Mouse (Mus musculus): ENCODE data around the gene Cit. TPM values are rescaled to one million over a fixed set of nuclear protein-coding genes. Genes with fewer than 3 reads are reported as not detected.

Gene Cit
- total and polyA plus RNA-seq, 3 experiments = 21.5 to 32.9 (median 24.1) TPM

GRCm38 (mm10) chr5:116003154-116003553 lies 158.1 kb downstream of the Cit start:
- no peak overlapping the region for H3K27ac ChIP-seq (ENCODE audit: control insufficient read depth, low read depth, low read length)
- TF ChIP-seq POLR2AphosphoS2 (IDR thresholded peaks at IDR 0.05; ENCODE audit: low read length) (no peak), JUND (IDR thresholded peaks at IDR 0.05; ENCODE audit: low read depth, low read length) (no peak), NRF1 (IDR thresholded peaks at IDR 0.05; ENCODE audit: insufficient read depth, low read depth, low read length, poor library complexity, severe bottlenecking) (no peak), MAZ (IDR thresholded peaks at IDR 0.05; ENCODE audit: low read depth, low read length) (no peak), RAD21 (IDR thresholded peaks at IDR 0.05; ENCODE audit: low read depth, low read length) (no peak), MYB (IDR thresholded peaks at IDR 0.05; ENCODE audit: low read depth, low read length) (no peak), CHD2 (IDR thresholded peaks at IDR 0.05; ENCODE audit: low read length) (no peak), UBTF (IDR thresholded peaks at IDR 0.05; ENCODE audit: borderline replicate concordance, insufficient read depth, low read depth, low read length) (no peak), BHLHE40 (IDR thresholded peaks at IDR 0.05; ENCODE audit: borderline replicate concordance, low read depth, low read length) (no peak), SMC3 (IDR thresholded peaks at IDR 0.05; ENCODE audit: low read depth, low read length) (no peak), ETS1 (IDR thresholded peaks at IDR 0.05; ENCODE audit: low read depth, low read length) (no peak), GATA1 (IDR thresholded peaks at IDR 0.05; ENCODE audit: low read depth, low read length) (no peak), MXI1 (IDR thresholded peaks at IDR 0.05; ENCODE audit: low read depth, low read length) (no peak), NELFE (IDR thresholded peaks at IDR 0.05; ENCODE audit: low read depth, low read length) (no peak), POLR2AphosphoS5 (IDR thresholded peaks at IDR 0.05; ENCODE audit: borderline replicate concordance, low read depth, low read length) (no peak), TCF12 (IDR thresholded peaks at IDR 0.05; ENCODE audit: low read depth, low read length) (no peak), HCFC1 (IDR thresholded peaks at IDR 0.05; ENCODE audit: low read depth, low read length) (no peak)
- no peaks in the 10 kb centered on the region for H3K27me3 ChIP-seq (ENCODE audit: control insufficient read depth in 1 of 2, insufficient read depth in 2 of 2, low read length in 2 of 2)
- H3K79me2 ChIP-seq (ENCODE audit: control insufficient read depth, insufficient read depth, low read length, poor library complexity) = no peaks in the 10 kb centered on the region
- DNase-seq (ENCODE audit: low read depth, low spot score) = no peak
- peaks cover 3 to 12% of the 10 kb centered on the region in 2 experiments; a peak in 3 of 4 replicates for H3K4me1 ChIP-seq (ENCODE audit: control insufficient read depth in 1 of 2, insufficient read depth in 2 of 2, low read length in 2 of 2)
- no peaks in the 10 kb centered on the region for H3K9me3 ChIP-seq (replicated peaks; ENCODE audit: insufficient read depth, low read length)
- H3K36me3 ChIP-seq (ENCODE audit: control insufficient read depth in 1 of 2, insufficient read depth in 2 of 2, low read length in 2 of 2) = peaks cover 0 to 4% of the 10 kb centered on the region in 2 experiments; a peak in 3 of 4 replicates
- H3K9ac ChIP-seq (ENCODE audit: control insufficient read depth, low read depth, low read length, poor library complexity, severe bottlenecking) = no peak overlapping the region
- H3K4me3 ChIP-seq (ENCODE audit: control insufficient read depth in 1 of 2, insufficient read depth in 1 of 2, low read depth in 2 of 2, low read length in 2 of 2) = no peak overlapping the region

- no peaks in the 10 kb centered on the region for H3K79me2 ChIP-seq (ENCODE audit: control insufficient read depth, insufficient read depth, low read length, poor library complexity)
- no peak for DNase-seq (ENCODE audit: low read depth, low spot score)
- H3K4me3 ChIP-seq (ENCODE audit: control insufficient read depth in 1 of 2, insufficient read depth in 1 of 2, low read depth in 2 of 2, low read length in 2 of 2) = no peak overlapping the region
- no peaks in the 10 kb centered on the region for H3K9me3 ChIP-seq (replicated peaks; ENCODE audit: insufficient read depth, low read length)
- peaks cover 3 to 12% of the 10 kb centered on the region in 2 experiments; a peak in 3 of 4 replicates for H3K4me1 ChIP-seq (ENCODE audit: control insufficient read depth in 1 of 2, insufficient read depth in 2 of 2, low read length in 2 of 2)
- peaks cover 0 to 4% of the 10 kb centered on the region in 2 experiments; a peak in 3 of 4 replicates for H3K36me3 ChIP-seq (ENCODE audit: control insufficient read depth in 1 of 2, insufficient read depth in 2 of 2, low read length in 2 of 2)
- H3K9ac ChIP-seq (ENCODE audit: control insufficient read depth, low read depth, low read length, poor library complexity, severe bottlenecking) = no peak overlapping the region
- H3K27me3 ChIP-seq (ENCODE audit: control insufficient read depth in 1 of 2, insufficient read depth in 2 of 2, low read length in 2 of 2) = no peaks in the 10 kb centered on the region
- H3K27ac ChIP-seq (ENCODE audit: control insufficient read depth, low read depth, low read length) = no peak overlapping the region
- TF ChIP-seq TBP (IDR thresholded peaks at IDR 0.05; ENCODE audit: low read depth, low read length) (no peak), GATA1 (IDR thresholded peaks at IDR 0.05; ENCODE audit: low read depth, low read length) (no peak), ELF1 (IDR thresholded peaks at IDR 0.05; ENCODE audit: low read depth, low read length) (no peak), POLR2AphosphoS5 (IDR thresholded peaks at IDR 0.05; ENCODE audit: borderline replicate concordance, low read depth, low read length) (no peak), MAX (IDR thresholded peaks at IDR 0.05; ENCODE audit: low read length) (no peak), MXI1 (IDR thresholded peaks at IDR 0.05; ENCODE audit: low read depth, low read length) (no peak), E2F4 (IDR thresholded peaks at IDR 0.05; ENCODE audit: borderline replicate concordance, low read depth, low read length) (no peak), POLR2A (IDR thresholded peaks at IDR 0.05; ENCODE audit: control insufficient read depth in 1 of 2, insufficient read depth in 1 of 2, low read depth in 1 of 2, low read length in 2 of 2, poor library complexity in 1 of 2) (no peak), POLR2AphosphoS2 (IDR thresholded peaks at IDR 0.05; ENCODE audit: low read length) (no peak), ETS1 (IDR thresholded peaks at IDR 0.05; ENCODE audit: low read depth, low read length) (no peak), TCF12 (IDR thresholded peaks at IDR 0.05; ENCODE audit: low read depth, low read length) (no peak), MEF2A (IDR thresholded peaks at IDR 0.05; ENCODE audit: extremely low read depth, insufficient replicate concordance, low read depth, low read length, poor library complexity, severe bottlenecking) (no peak), SIN3A (IDR thresholded peaks at IDR 0.05; ENCODE audit: low read length) (no peak), MAFK (IDR thresholded peaks at IDR 0.05; ENCODE audit: borderline replicate concordance, low read depth, low read length) (no peak), MAZ (IDR thresholded peaks at IDR 0.05; ENCODE audit: low read depth, low read length) (no peak), MYB (IDR thresholded peaks at IDR 0.05; ENCODE audit: low read depth, low read length) (no peak), SMC3 (IDR thresholded peaks at IDR 0.05; ENCODE audit: low read depth, low read length) (no peak), ZC3H11A (IDR thresholded peaks at IDR 0.05; ENCODE audit: low read depth, low read length) (no peak)
These were observed 158.7 kb downstream of the Cit start for GRCm38 (mm10) chr5:116003825-116004224.

Data from MEL (cell line).